Mouse (Mus musculus) testis, adult 2 months (tissue): ENCODE results near the gene Exosc5. TPM values are rescaled to one million over a fixed set of nuclear protein-coding genes. Genes with fewer than 3 reads are reported as not detected.

Source experiments
- H3K27ac ChIP-seq: fragments of 200-500 bp; 2 replicates; pipeline ENCODE4 v1.5.1; 2012; ENCODE audit warnings: low read depth, low read length; ENCODE audit not compliant: control insufficient read depth, insufficient read depth
- H3K27me3 ChIP-seq: fragments of 200-500 bp; 2 replicates; pipeline ENCODE4 v1.6.1; 2012; ENCODE audit warnings: mild to moderate bottlenecking, low read length, moderate library complexity; ENCODE audit not compliant: control insufficient read depth, insufficient read depth
- H3K36me3 ChIP-seq: fragments of 200-500 bp; 2 replicates; pipeline ENCODE4 v1.6.1; 2012; ENCODE audit warnings: mild to moderate bottlenecking, low read length; ENCODE audit not compliant: control insufficient read depth, insufficient read depth
- H3K4me1 ChIP-seq: fragments of 200-500 bp; 2 replicates; pipeline ENCODE4 v1.6.1; 2012; ENCODE audit warnings: low read length; ENCODE audit not compliant: control insufficient read depth, insufficient read depth
- H3K4me3 ChIP-seq: fragments of 200-500 bp; 2 replicates; pipeline ENCODE4 v1.5.1; 2012; ENCODE audit warnings: low read depth, mild to moderate bottlenecking, low read length, moderate library complexity, mixed read lengths; ENCODE audit not compliant: control insufficient read depth
- CTCF ChIP-seq: fragments of 200-500 bp; IDR thresholded peaks from 2 replicates; pipeline ENCODE4 v1.5.1; 2012; ENCODE audit warnings: low read depth, mild to moderate bottlenecking, inconsistent platforms, low read length, moderate library complexity; ENCODE audit not compliant: control insufficient read depth, insufficient read depth, insufficient replicate concordance
- POLR2A ChIP-seq: fragments of 200-500 bp; IDR thresholded peaks from 2 replicates; pipeline ENCODE4 v1.6.1; 2012; ENCODE audit warnings: low read depth, mild to moderate bottlenecking, inconsistent platforms, low read length, moderate library complexity; ENCODE audit not compliant: control insufficient read depth
- polyA plus RNA-seq: library from polyadenylated mRNA; depleted of rRNA; stranded (reverse); fragments of >200 nt; gene quantifications from 2 replicates; pipeline ENCODE4 v1.2.3, GENCODE M21; 2012

Exosc5 gene
- polyA plus RNA-seq, 1 experiment = 466 TPM

DNA sequence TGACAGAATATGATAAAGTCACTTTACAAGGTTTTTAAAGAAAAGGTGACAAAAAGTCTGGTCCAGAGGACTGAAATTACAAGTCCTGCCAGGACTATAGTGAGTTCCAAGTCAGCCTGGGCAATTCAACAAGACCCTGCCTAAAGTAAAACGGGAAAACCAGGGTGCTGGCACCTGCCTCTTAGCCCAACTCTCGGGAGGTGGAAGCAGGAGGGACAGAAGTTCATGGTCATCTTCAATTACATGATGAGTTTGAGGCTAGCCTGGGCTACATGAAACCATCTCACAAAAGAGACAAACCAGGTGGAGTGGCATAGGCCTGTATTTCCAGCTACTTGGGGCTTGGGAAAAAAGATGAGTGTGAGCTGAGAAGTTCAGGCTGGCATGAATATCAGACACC is 12.7 kb downstream of the Exosc5 start:
- TF ChIP-seq POLR2A = no peak
- no peak for TF ChIP-seq CTCF
- H3K4me1 ChIP-seq = peaks cover 15% of the 10 kb centered on the region
- H3K27ac ChIP-seq = no peak overlapping the region
- H3K36me3 ChIP-seq = peaks cover 2% of the 10 kb centered on the region
- no peak overlapping the region for H3K4me3 ChIP-seq
- H3K27me3 ChIP-seq = no peaks in the 10 kb centered on the region

DNA sequence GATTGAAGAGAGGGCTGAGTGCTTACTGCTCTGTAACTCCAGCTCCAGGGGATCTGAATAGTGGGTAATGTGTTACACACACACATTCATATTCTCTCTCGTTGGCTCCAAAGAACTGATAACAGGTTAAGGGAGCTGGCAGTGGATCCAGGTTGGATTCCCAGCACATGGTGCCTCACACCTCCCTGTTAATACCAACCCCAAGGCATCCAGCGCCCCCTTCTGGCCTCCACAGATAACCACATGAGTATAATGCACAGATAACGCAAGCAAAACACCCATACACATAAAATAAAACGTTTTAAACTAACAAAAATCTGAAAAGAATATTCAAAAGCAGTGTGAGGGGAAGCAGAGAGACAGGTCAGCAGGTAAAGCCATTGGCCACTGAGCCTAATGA is 13.5 kb downstream of the Exosc5 start:
- H3K36me3 ChIP-seq = peaks cover 2% of the 10 kb centered on the region
- TF ChIP-seq POLR2A = no peak
- TF ChIP-seq CTCF = no peak
- H3K4me1 ChIP-seq = peaks cover 17% of the 10 kb centered on the region
- H3K27ac ChIP-seq = no peak overlapping the region
- no peak overlapping the region for H3K4me3 ChIP-seq
- no peaks in the 10 kb centered on the region for H3K27me3 ChIP-seq

DNA sequence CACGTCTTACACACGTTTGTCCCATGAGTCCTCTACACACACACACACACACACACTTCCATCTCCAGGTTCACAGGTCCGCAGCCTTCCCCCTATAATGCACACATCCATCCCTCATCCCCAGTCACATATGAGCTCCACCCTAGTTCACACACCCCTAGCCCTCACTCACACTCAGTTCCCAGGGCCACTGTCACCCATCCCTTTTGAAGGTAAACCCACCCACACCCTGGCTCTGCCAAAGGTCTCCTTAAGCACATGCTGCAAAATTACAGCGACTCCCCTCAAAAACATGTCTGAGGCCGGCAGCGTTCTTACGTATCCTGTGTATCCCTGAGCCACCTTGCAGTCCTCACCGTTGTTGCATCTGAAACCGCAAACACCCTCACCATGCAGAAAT is 15.3 kb downstream of the Exosc5 start:
- Histone ChIP-seq H3K27ac (no peak overlapping the region), H3K4me1 (peaks cover 17% of the 10 kb centered on the region), H3K4me3 (no peak overlapping the region), H3K27me3 (no peaks in the 10 kb centered on the region), H3K36me3 (no peaks in the 10 kb centered on the region)
- TF ChIP-seq POLR2A (peak; percentile 24; the same call in 1 of the 2 replicates), CTCF (no peak)

DNA sequence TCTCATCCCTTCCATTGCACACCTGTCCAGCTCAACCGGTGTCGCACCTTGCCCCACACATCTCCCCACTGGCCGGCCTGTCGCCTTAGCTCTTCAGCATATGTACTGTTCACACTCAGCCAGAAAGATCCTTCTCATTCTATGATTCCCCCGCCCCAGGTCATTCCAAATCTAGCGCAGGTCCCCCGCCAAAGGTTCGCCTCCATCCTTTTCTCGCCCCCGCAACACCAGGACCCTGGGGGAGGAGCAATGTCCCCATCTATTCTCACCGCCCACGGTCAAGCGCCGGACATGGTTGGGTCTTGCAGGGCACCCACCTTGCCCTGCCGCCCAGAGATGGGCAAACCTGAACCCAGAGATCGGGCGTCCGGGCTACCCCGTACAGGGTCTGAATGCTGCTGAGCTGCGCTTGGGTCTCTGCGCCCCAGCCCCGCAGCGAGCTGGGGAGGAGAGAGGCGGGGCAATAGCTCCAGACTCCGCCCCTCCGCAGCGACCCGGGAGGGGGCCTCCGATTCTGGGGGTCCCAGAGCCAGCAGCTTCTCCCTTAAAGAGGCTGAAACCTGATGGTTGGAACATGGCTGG is 15.8 kb downstream of the Exosc5 start, which contains the start of gene Tmem91:
Tmem91 (minus strand) TSS at position 448 of the 582 bp plus-strand sequence.
- Histone ChIP-seq H3K27me3 (no peaks in the 10 kb centered on the region), H3K27ac (no peak within 1 kb of the TSS), H3K36me3 (no peaks in the 10 kb centered on the region), H3K4me3 (peak within 1 kb of the TSS; percentile 27), H3K4me1 (peaks cover 17% of the 10 kb centered on the region)
- TF ChIP-seq POLR2A (no peak), CTCF (0 out of 2 replicates have a peak, but pooled peaks have one; percentile 7)

DNA sequence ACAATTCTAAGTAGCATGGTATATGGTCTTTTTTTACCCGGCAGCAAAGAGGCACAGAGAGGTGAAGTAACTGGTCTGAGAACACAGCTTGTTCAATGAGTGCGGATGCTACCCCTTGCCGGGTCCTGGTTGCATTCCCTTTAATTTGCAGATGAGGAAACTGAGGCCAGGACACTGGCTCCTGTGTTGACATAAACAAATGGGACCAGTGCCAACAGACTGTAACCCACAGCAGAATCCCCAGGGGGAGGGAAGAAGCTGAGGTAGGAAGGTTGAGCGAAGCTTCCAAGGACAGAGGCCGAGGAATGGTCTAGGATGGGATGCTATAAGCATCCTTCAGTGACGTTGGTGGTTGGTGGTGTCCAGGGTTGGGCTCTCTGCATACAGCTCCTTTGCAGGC is 16.4 kb downstream of the Exosc5 start:
- Histone ChIP-seq H3K4me3 (no peak overlapping the region), H3K27me3 (no peaks in the 10 kb centered on the region), H3K27ac (no peak overlapping the region), H3K36me3 (no peaks in the 10 kb centered on the region), H3K4me1 (peaks cover 20% of the 10 kb centered on the region)
- no peak for TF ChIP-seq POLR2A
- no peak for TF ChIP-seq CTCF

DNA sequence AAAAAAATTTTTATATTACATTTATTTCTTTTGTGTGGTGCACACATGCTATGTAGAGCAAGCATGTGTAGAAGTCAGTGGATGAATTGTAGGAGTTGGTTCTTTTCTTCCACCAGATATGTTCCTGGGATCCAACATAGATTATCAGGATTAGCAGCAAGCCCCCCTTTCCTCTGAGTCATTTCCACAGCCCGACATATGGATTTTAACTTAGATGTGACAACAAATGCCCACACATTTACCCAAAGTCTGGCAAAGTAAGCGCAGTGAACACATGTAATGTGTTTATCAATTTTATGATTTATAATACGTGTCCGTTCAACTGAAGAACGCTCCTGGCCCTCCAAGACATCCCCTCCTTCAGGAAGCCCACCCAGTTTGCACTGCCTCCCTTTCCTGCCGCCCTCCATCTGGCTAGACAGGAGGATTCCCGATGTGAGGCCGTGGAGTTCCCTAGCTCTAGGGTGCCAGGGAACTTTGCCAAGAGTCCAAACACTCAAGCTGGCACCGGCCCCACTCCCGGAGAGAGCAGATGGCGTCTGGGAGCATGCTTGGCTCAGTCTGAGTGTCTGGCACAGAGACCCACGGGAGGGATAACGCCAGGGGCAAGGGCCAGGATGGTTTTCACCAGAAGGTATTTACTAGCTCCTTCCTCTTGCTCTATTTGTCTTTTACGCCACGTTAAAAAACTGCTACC is 17.3 kb downstream of the Exosc5 start:
- Histone ChIP-seq H3K36me3 (no peaks in the 10 kb centered on the region), H3K4me1 (peaks cover 22% of the 10 kb centered on the region), H3K4me3 (no peak overlapping the region), H3K27ac (no peak overlapping the region), H3K27me3 (no peaks in the 10 kb centered on the region)
- TF ChIP-seq POLR2A = no peak
- no peak for TF ChIP-seq CTCF

DNA sequence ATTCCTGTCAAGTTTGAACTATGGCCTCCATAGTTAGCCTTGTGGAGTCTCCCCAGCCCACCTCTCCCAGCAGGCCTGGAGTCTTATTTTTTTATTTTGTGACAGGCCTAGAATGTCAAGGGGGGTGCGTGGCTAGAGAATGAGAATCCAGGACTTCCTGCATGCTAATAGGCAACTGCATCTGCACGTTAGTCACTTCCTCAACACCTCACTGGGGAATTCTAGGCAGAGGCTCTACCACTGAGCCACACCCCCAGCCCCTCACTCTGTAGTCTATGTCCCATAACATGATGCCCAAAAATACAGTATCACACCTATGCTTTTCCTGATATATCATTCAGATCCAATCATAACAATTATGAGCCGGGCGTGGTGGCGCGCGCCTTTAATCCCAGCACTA is 18.0 kb downstream of the Exosc5 start:
- H3K4me3 ChIP-seq = no peak overlapping the region
- H3K27ac ChIP-seq = no peak overlapping the region
- TF ChIP-seq CTCF (no peak), POLR2A (no peak)
- no peaks in the 10 kb centered on the region for H3K36me3 ChIP-seq
- H3K4me1 ChIP-seq = peaks cover 26% of the 10 kb centered on the region
- H3K27me3 ChIP-seq = no peaks in the 10 kb centered on the region

DNA sequence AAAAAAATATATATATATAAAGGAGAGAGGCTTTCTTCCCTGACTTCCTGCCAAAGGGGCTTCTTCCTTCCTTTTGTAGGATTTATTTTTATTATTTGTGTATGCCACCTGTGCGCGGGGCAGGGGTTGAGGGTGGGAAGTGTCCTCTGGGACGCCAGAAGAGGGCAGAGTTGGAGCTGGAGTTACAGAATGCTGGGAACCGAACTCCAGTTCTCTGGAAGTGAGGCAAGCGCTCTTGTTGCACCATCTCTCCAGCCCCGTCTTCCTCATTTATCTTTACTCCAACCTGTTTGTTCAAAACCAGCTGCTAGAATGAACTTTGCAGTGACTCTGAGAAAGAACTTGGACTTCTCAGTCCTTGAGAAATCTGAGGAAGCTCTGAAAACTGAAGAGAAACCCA is 21.0 kb downstream of the Exosc5 start:
- H3K36me3 ChIP-seq = no peaks in the 10 kb centered on the region
- peaks cover 22% of the 10 kb centered on the region for H3K4me1 ChIP-seq
- TF ChIP-seq CTCF = no peak
- no peak for TF ChIP-seq POLR2A
- H3K27me3 ChIP-seq = no peaks in the 10 kb centered on the region
- H3K4me3 ChIP-seq = peak overlapping the region; percentile 98; the same call in 1 of the 2 replicates
- peak overlapping the region; percentile 99 for H3K27ac ChIP-seq
